Mouse (Mus musculus): ENCODE data around the gene Shbg. TPM values are rescaled to one million over a fixed set of nuclear protein-coding genes. Genes with fewer than 3 reads are reported as not detected.

The Shbg gene
- polyA plus RNA-seq, 1 experiment from 2014 or later: not detected

GRCm38 (mm10) chr11:69565131-69565530 lies 52.6 kb downstream of the Shbg start:
- 0 out of 2 replicates have a peak overlapping the region, but pooled peaks have one; percentile 50 for H3K27ac ChIP-seq
- peaks cover 74% of the 10 kb centered on the region for H3K36me3 ChIP-seq (replicated peaks)
- no peak overlapping the region for H3K4me3 ChIP-seq (replicated peaks)
- H3K4me2 ChIP-seq: no peak overlapping the region
- 86% methylated on average over 8 of the region's 8 CpGs for WGBS
- H3K27me3 ChIP-seq: 0 out of 2 replicates have a peak, but pooled peaks cover 12% of the 10 kb centered on the region
- H3K9ac ChIP-seq: no peak overlapping the region
- ATAC-seq (ENCODE audit: low FRiP score): no peak
- H3K9me3 ChIP-seq: no peaks in the 10 kb centered on the region
- peaks cover 27% of the 10 kb centered on the region for H3K4me1 ChIP-seq

MicroRNAs within 50 kb of the gene (microRNA counts, 519-probe panel; counts per million panel counts)
- microRNA mmu-miR-1934 (not detected), microRNA mmu-miR-467f (3,418 counts per million, percentile 32 among the panel's probes with 10 or more counts)

Small RNA genes within 50 kb of the gene (microRNA-seq; reads per million reads assigned to microRNA genes)
- gene Mir1934: 2.2 reads per million
- not detected for gene Mir467f

Other genes starting within 250 kb of the Shbg start
- 94.3 and 98.3 TPM in 2 replicates for gene Chd3, start 248.5 kb downstream of the Shbg start, polyA plus RNA-seq (2016; fragmentation: Nextera tagmentation; extraction: Ambion mirVana)
- 91.7 and 103 TPM in 2 replicates for gene Naa38, start 222.4 kb downstream of the Shbg start, polyA plus RNA-seq (2016; fragmentation: Nextera tagmentation; extraction: Ambion mirVana)
- gene Cyb5d1, start 222.3 kb downstream of the Shbg start, polyA plus RNA-seq (2016; fragmentation: Nextera tagmentation; extraction: Ambion mirVana): 55.0 and 60.9 TPM in 2 replicates
- 9.1 and 11.2 TPM in 2 replicates for gene Tmem88, start 219.7 kb downstream of the Shbg start, polyA plus RNA-seq (2016; fragmentation: Nextera tagmentation; extraction: Ambion mirVana)
- 50.8 and 53.3 TPM in 2 replicates for gene Kdm6b, start 204.2 kb downstream of the Shbg start, polyA plus RNA-seq (2016; fragmentation: Nextera tagmentation; extraction: Ambion mirVana)
- 1.7 and 2.1 TPM in 2 replicates for gene Dnah2, start 68.8 kb downstream of the Shbg start, polyA plus RNA-seq (2016; fragmentation: Nextera tagmentation; extraction: Ambion mirVana)
- gene Efnb3, start 57.7 kb downstream of the Shbg start, polyA plus RNA-seq (2016; fragmentation: Nextera tagmentation; extraction: Ambion mirVana): 63.7 and 72.7 TPM in 2 replicates
- 33.0 and 36.0 TPM in 2 replicates for gene Wrap53, start 37.6 kb downstream of the Shbg start, polyA plus RNA-seq (2016; fragmentation: Nextera tagmentation; extraction: Ambion mirVana)
- 120 and 124 TPM in 2 replicates for gene Trp53, start 37.5 kb downstream of the Shbg start, polyA plus RNA-seq (2016; fragmentation: Nextera tagmentation; extraction: Ambion mirVana)
- gene Atp1b2, start 12.0 kb downstream of the Shbg start, polyA plus RNA-seq (2016; fragmentation: Nextera tagmentation; extraction: Ambion mirVana): 11.9 and 12.6 TPM in 2 replicates
- 15.8 and 21.5 TPM in 2 replicates for gene Sat2, start 4.1 kb upstream of the Shbg start, polyA plus RNA-seq (2016; fragmentation: Nextera tagmentation; extraction: Ambion mirVana)
- gene Fxr2, start 15.1 kb upstream of the Shbg start, polyA plus RNA-seq (2016; fragmentation: Nextera tagmentation; extraction: Ambion mirVana): 46.0 and 48.9 TPM in 2 replicates
- gene Sox15, start 37.4 kb upstream of the Shbg start, polyA plus RNA-seq (2016; fragmentation: Nextera tagmentation; extraction: Ambion mirVana): not detected in 2 replicates
- 74.7 and 80.9 TPM in 2 replicates for gene Mpdu1, start 44.7 kb upstream of the Shbg start, polyA plus RNA-seq (2016; fragmentation: Nextera tagmentation; extraction: Ambion mirVana)
- 5.5 TPM in 2 replicates for gene Cd68, start 48.2 kb upstream of the Shbg start, polyA plus RNA-seq (2016; fragmentation: Nextera tagmentation; extraction: Ambion mirVana)
- gene Eif4a1, start 54.5 kb upstream of the Shbg start, polyA plus RNA-seq (2016; fragmentation: Nextera tagmentation; extraction: Ambion mirVana): 694 and 751 TPM in 2 replicates
- gene Senp3, start 64.2 kb upstream of the Shbg start, polyA plus RNA-seq (2016; fragmentation: Nextera tagmentation; extraction: Ambion mirVana): 106 and 119 TPM in 2 replicates
- gene Tnfsf13, start 67.9 kb upstream of the Shbg start, polyA plus RNA-seq (2016; fragmentation: Nextera tagmentation; extraction: Ambion mirVana): 0.26 TPM in 1 of 2 replicates, not detected in the other
- gene Tnfsf12, start 77.9 kb upstream of the Shbg start, polyA plus RNA-seq (2016; fragmentation: Nextera tagmentation; extraction: Ambion mirVana): 1.3 and 1.6 TPM in 2 replicates
- 0.51 and 0.84 TPM in 2 replicates for gene Tnfsfm13, start 78.2 kb upstream of the Shbg start, polyA plus RNA-seq (2016; fragmentation: Nextera tagmentation; extraction: Ambion mirVana)
- gene Polr2a, start 140.7 kb upstream of the Shbg start, polyA plus RNA-seq (2016; fragmentation: Nextera tagmentation; extraction: Ambion mirVana): 31.3 and 35.4 TPM in 2 replicates
- gene Slc35g3, start 144.1 kb upstream of the Shbg start, polyA plus RNA-seq (2016; fragmentation: Nextera tagmentation; extraction: Ambion mirVana): 0.13 and 0.33 TPM in 2 replicates
- gene Zbtb4, start 148.0 kb upstream of the Shbg start, polyA plus RNA-seq (2016; fragmentation: Nextera tagmentation; extraction: Ambion mirVana): 1.3 and 1.5 TPM in 2 replicates
- gene Chrnb1, start 178.0 kb upstream of the Shbg start, polyA plus RNA-seq (2016; fragmentation: Nextera tagmentation; extraction: Ambion mirVana): 1.2 and 1.8 TPM in 2 replicates
- gene Fgf11, start 184.0 kb upstream of the Shbg start, polyA plus RNA-seq (2016; fragmentation: Nextera tagmentation; extraction: Ambion mirVana): 2.6 and 3.2 TPM in 2 replicates
- 0.76 and 1.3 TPM in 2 replicates for gene Tmem102, start 187.7 kb upstream of the Shbg start, polyA plus RNA-seq (2016; fragmentation: Nextera tagmentation; extraction: Ambion mirVana)
- gene Gm39566, start 197.4 kb upstream of the Shbg start, polyA plus RNA-seq (2016; fragmentation: Nextera tagmentation; extraction: Ambion mirVana): not detected in 2 replicates
- gene Spem2, start 200.6 kb upstream of the Shbg start, polyA plus RNA-seq (2016; fragmentation: Nextera tagmentation; extraction: Ambion mirVana): not detected in 2 replicates
- 0.24 and 0.26 TPM in 2 replicates for gene Spem1, start 204.3 kb upstream of the Shbg start, polyA plus RNA-seq (2016; fragmentation: Nextera tagmentation; extraction: Ambion mirVana)
- 13.3 and 14.0 TPM in 2 replicates for gene Nlgn2, start 219.9 kb upstream of the Shbg start, polyA plus RNA-seq (2016; fragmentation: Nextera tagmentation; extraction: Ambion mirVana)
- gene Tmem256, start 220.6 kb upstream of the Shbg start, polyA plus RNA-seq (2016; fragmentation: Nextera tagmentation; extraction: Ambion mirVana): 285 and 294 TPM in 2 replicates
- 55.1 and 56.3 TPM in 2 replicates for gene Plscr3, start 228.5 kb upstream of the Shbg start, polyA plus RNA-seq (2016; fragmentation: Nextera tagmentation; extraction: Ambion mirVana)
- 0.14 and 0.60 TPM in 2 replicates for gene Tnk1, start 240.8 kb upstream of the Shbg start, polyA plus RNA-seq (2016; fragmentation: Nextera tagmentation; extraction: Ambion mirVana)

Measured in forebrain, embryonic 12.5 days (tissue).